Mouse (Mus musculus): ENCODE data around the gene Cit. TPM values are rescaled to one million over a fixed set of nuclear protein-coding genes. Genes with fewer than 3 reads are reported as not detected.
"Not testable (repeated sequence)": the region's sequence is repeated elsewhere in the genome, so short reads cannot be mapped to it uniquely, and the experiment has no call there.

Gene Cit
- polyA plus RNA-seq (2012; rRNA removed) = 17.7 and 19.0 TPM in 2 replicates

DNA sequence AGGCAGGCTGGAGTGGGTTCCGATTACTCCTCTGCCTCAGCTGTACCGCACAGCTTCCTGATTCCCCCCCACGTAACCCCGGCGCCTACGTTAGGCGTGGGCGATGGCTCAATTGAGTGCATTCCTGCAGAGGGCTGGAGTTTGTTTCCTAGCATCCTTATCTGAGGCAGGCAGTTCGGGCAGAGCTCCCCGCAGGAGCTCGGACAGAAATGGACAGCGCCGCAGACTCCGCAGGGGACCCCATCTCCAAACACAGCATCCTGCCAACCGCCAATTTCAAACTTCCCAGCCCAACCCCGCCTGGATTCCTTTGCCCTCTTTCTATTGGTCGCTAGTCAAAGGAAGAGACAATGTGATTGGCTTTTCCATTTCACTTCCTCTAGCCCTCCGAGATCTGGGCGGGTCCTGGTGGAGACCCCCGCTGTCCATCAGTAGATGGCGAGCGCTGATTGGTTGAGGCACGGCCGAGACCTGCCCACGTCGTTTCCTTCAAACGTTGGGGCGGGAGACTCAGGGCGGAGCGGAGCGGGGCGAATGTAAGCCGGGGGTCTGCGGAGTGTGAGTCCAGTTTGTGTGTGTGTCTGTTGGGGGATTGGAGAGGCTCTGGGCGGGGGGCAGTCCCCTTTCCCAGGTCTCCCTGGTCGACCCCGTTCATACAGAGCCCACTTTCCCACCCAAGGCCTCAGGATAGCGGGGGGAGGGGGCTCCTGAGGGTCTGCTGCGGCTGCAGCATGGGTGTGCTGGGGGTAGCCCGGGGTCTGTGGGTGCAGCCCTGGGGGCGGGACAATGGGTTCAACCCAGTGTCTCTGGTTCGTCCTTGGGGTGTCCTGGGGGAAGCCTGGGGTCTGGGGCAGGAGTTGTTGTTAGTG is at the start of gene Cit:
Gene Cit (plus strand): TSS at position 513 of the 869 bp plus-strand sequence.
- peak within 1 kb of the TSS; percentile 100 for H3K27ac ChIP-seq (ENCODE audit: control insufficient read depth, insufficient read depth, low read depth, low read length)
- peaks cover 2% of the 10 kb centered on the region for H3K36me3 ChIP-seq (ENCODE audit: control insufficient read depth, insufficient read depth, low read length)
- H3K4me1 ChIP-seq (ENCODE audit: control insufficient read depth, insufficient read depth, low read length) = peaks cover 15% of the 10 kb centered on the region
- no peaks in the 10 kb centered on the region for H3K27me3 ChIP-seq (ENCODE audit: control insufficient read depth, insufficient read depth, low read length)
- TF ChIP-seq POLR2A (IDR thresholded peaks at IDR 0.05; ENCODE audit: control insufficient read depth, low read depth, low read length) (peak; percentile 73), CTCF (IDR thresholded peaks at IDR 0.05; ENCODE audit: control insufficient read depth, insufficient read depth, insufficient replicate concordance, low read depth, low read length) (no peak)
- peak within 1 kb of the TSS; percentile 99 for H3K4me3 ChIP-seq (ENCODE audit: control insufficient read depth, low read depth, low read length)

DNA sequence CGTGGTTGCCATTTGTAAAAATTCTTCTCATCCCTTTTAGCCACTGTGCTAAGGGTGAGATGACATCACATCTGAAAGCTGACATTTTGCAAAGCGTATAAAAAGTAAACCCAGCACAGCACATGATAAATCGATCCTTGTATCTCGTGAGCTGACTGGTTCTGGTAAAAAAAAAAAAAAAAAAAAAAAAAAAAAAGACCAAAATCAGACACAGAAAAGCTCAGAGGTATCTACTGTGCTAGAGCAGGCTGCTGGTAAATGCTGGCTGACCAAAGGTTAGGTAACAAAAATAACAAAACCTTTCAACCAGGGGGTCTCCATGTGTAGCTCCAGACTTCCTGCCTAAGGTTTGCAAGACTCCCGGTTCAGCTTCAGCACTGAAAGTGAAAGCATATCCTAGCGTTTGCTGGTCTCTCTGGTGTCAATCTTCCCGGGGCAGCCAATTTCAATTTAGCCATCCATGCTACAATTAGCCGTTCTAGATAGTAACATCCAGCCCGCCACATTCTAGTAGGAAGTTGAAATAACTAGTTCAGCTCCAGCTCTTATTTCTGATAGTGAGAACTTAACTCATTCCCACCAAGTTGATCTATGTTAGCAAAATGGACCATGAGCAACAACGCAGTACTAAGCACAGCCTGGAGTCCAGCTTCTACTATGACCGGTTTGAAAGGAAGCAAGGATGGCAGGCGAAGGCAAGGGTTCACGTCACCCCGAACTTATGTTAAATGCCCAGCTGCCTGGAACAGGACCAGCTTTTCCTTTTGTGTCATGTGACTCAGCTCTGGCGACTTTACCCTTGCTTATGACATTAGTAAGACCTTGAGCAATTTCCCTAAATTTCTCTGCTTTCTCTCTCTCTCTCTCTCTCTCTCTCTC is 45.8 kb upstream of the Cit start:
- Histone ChIP-seq H3K4me1 (ENCODE audit: control insufficient read depth, insufficient read depth, low read length) (no peaks in the 10 kb centered on the region), H3K4me3 (ENCODE audit: control insufficient read depth, low read depth, low read length) (no peak overlapping the region), H3K27me3 (ENCODE audit: control insufficient read depth, insufficient read depth, low read length) (no peaks in the 10 kb centered on the region), H3K36me3 (ENCODE audit: control insufficient read depth, insufficient read depth, low read length) (no peaks in the 10 kb centered on the region), H3K27ac (ENCODE audit: control insufficient read depth, insufficient read depth, low read depth, low read length) (no peak overlapping the region)
- TF ChIP-seq CTCF (IDR thresholded peaks at IDR 0.05; ENCODE audit: control insufficient read depth, insufficient read depth, insufficient replicate concordance, low read depth, low read length) = no peak
- no peak for TF ChIP-seq POLR2A (IDR thresholded peaks at IDR 0.05; ENCODE audit: control insufficient read depth, low read depth, low read length)

DNA sequence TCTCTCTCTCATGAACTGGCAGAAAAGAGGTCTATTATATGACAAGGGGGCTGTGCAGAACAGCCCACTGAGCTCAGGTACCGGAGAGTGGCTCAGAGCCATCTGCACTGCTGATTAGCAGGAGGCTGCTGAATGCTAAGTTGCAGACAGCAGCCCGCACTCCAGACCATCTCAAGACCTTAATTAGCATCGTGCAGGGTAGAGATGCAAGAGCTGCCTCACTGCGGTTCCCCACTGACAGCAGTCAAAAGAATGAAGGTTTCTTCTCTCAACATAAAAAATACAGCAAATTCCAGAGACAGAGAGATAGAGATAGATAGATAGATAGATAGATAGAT is 45.2 kb upstream of the Cit start:
- Histone ChIP-seq H3K4me1 (ENCODE audit: control insufficient read depth, insufficient read depth, low read length) (no peaks in the 10 kb centered on the region), H3K27me3 (ENCODE audit: control insufficient read depth, insufficient read depth, low read length) (no peaks in the 10 kb centered on the region), H3K27ac (ENCODE audit: control insufficient read depth, insufficient read depth, low read depth, low read length) (no peak overlapping the region), H3K4me3 (ENCODE audit: control insufficient read depth, low read depth, low read length) (no peak overlapping the region), H3K36me3 (ENCODE audit: control insufficient read depth, insufficient read depth, low read length) (no peaks in the 10 kb centered on the region)
- TF ChIP-seq POLR2A (IDR thresholded peaks at IDR 0.05; ENCODE audit: control insufficient read depth, low read depth, low read length) (no peak), CTCF (IDR thresholded peaks at IDR 0.05; ENCODE audit: control insufficient read depth, insufficient read depth, insufficient replicate concordance, low read depth, low read length) (no peak)

DNA sequence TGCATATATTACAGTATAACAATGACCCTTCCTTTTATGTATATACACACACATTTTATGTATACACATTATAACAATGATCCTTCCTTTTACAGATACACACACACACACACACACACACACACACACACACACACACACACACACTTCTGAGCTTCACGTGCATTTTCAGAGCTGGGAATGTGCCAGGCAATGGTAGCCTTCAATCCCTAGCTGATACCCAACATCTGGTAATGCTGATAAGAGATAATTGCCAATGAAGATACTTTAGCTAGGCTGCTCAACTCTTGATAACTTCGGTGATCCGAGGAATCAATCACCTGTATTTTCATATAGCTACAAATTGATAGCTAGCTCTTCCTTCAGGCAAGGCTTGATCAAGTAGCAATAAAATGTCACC is 32.8 kb upstream of the Cit start:
- no peak for TF ChIP-seq CTCF (IDR thresholded peaks at IDR 0.05; ENCODE audit: control insufficient read depth, insufficient read depth, insufficient replicate concordance, low read depth, low read length)
- no peak for TF ChIP-seq POLR2A (IDR thresholded peaks at IDR 0.05; ENCODE audit: control insufficient read depth, low read depth, low read length)
- H3K27me3 ChIP-seq (ENCODE audit: control insufficient read depth, insufficient read depth, low read length) = no peaks in the 10 kb centered on the region
- H3K4me1 ChIP-seq (ENCODE audit: control insufficient read depth, insufficient read depth, low read length) = no peaks in the 10 kb centered on the region
- no peak overlapping the region for H3K27ac ChIP-seq (ENCODE audit: control insufficient read depth, insufficient read depth, low read depth, low read length)
- H3K4me3 ChIP-seq (ENCODE audit: control insufficient read depth, low read depth, low read length) = no peak overlapping the region
- no peaks in the 10 kb centered on the region for H3K36me3 ChIP-seq (ENCODE audit: control insufficient read depth, insufficient read depth, low read length)

DNA sequence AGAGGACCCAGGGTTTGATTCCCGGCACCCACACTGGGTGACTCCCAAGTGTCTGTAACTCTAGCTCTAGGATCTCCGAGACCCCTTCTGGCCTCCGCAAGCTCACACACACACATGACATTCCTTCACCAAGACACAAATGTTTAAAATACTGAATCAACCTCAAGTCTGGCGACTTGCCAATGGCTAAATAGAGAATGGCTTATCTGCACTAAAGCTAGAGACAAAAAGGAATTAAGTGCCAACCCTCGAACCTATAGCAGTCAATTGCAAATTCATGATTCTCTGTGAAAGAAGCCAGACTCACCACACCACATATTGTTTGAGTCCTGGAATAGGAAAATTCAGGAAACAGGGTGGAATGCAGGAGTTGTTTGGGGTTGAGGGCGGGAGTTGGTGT is 28.1 kb upstream of the Cit start:
- Histone ChIP-seq H3K4me1 (ENCODE audit: control insufficient read depth, insufficient read depth, low read length) (no peaks in the 10 kb centered on the region; the same call in 1 of the 2 replicates), H3K27me3 (ENCODE audit: control insufficient read depth, insufficient read depth, low read length) (no peaks in the 10 kb centered on the region), H3K27ac (ENCODE audit: control insufficient read depth, insufficient read depth, low read depth, low read length) (no peak overlapping the region), H3K4me3 (ENCODE audit: control insufficient read depth, low read depth, low read length) (no peak overlapping the region), H3K36me3 (ENCODE audit: control insufficient read depth, insufficient read depth, low read length) (no peaks in the 10 kb centered on the region)
- TF ChIP-seq CTCF (IDR thresholded peaks at IDR 0.05; ENCODE audit: control insufficient read depth, insufficient read depth, insufficient replicate concordance, low read depth, low read length) = no peak
- TF ChIP-seq POLR2A (IDR thresholded peaks at IDR 0.05; ENCODE audit: control insufficient read depth, low read depth, low read length) = no peak

DNA sequence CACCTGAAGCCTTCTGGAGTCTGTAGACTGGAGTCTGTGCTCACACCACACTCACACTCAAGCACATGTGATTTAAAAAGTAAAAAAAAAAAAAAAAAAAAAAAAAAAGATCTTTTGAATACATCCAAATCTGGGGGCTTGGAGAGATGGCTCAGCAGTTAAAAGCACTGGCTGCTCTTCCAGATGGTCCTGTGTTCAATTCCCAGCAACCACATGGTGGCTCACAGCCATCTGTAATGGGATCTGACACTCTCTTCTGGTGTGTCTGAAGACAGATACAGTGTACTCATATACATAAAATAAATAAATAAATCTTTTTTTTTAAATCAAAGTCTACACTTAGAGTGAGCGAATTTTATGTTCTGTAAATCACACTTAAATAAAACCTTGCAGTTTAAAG is 27.4 kb upstream of the Cit start:
- not testable (repeated sequence) for H3K4me3 ChIP-seq (ENCODE audit: control insufficient read depth, low read depth, low read length); H3K36me3 ChIP-seq (ENCODE audit: control insufficient read depth, insufficient read depth, low read length); H3K27me3 ChIP-seq (ENCODE audit: control insufficient read depth, insufficient read depth, low read length); H3K27ac ChIP-seq (ENCODE audit: control insufficient read depth, insufficient read depth, low read depth, low read length); H3K4me1 ChIP-seq (ENCODE audit: control insufficient read depth, insufficient read depth, low read length)

DNA sequence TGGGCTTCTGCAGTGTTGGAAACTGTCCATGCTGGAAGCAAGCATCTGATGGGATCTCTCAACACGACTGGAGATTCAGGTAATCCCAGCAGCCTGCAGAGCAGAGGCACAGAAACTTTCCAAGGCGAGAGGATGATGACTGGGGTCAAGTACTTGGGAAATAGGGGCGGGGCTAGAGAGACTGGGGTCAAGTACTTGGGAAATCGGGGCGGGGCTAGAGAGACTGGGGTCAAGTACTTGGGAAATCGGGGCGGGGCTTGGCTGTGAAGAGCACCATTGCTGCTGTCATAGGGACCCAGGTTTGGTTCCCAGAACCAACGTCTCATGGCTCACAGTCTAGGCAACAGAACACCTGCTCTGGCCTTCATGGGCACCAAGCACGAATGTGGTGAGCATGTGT is 25.1 kb upstream of the Cit start:
- no peak overlapping the region for H3K4me3 ChIP-seq (ENCODE audit: control insufficient read depth, low read depth, low read length)
- no peaks in the 10 kb centered on the region; the same call in none of the 2 replicates for H3K4me1 ChIP-seq (ENCODE audit: control insufficient read depth, insufficient read depth, low read length)
- H3K27ac ChIP-seq (ENCODE audit: control insufficient read depth, insufficient read depth, low read depth, low read length) = no peak overlapping the region
- no peaks in the 10 kb centered on the region for H3K27me3 ChIP-seq (ENCODE audit: control insufficient read depth, insufficient read depth, low read length)
- H3K36me3 ChIP-seq (ENCODE audit: control insufficient read depth, insufficient read depth, low read length) = no peaks in the 10 kb centered on the region
- TF ChIP-seq CTCF (IDR thresholded peaks at IDR 0.05; ENCODE audit: control insufficient read depth, insufficient read depth, insufficient replicate concordance, low read depth, low read length) (no peak), POLR2A (IDR thresholded peaks at IDR 0.05; ENCODE audit: control insufficient read depth, low read depth, low read length) (no peak)

All from testis, adult 2 months (tissue).